Mouse (Mus musculus) bone marrow, adult 2 months (tissue): ENCODE measurements around the gene Alkbh1. TPM values are rescaled to one million over a fixed set of nuclear protein-coding genes. Genes with fewer than 3 reads are reported as not detected.

Experiments
- H3K27ac ChIP-seq: fragments of 200-500 bp; 2 replicates; pipeline ENCODE4 v1.5.1; 2012; ENCODE audit warnings: low read depth, mild to moderate bottlenecking, control low read depth, inconsistent platforms, low read length; ENCODE audit not compliant: control insufficient read depth, poor library complexity, insufficient read depth
- H3K4me1 ChIP-seq: fragments of 200-500 bp; 2 replicates; pipeline ENCODE4 v1.6.1; 2011; ENCODE audit warnings: low read length; ENCODE audit not compliant: control insufficient read depth, insufficient read depth
- H3K4me3 ChIP-seq: fragments of 200-500 bp; replicated peaks from 2 replicates; pipeline ENCODE3; 2011; ENCODE audit warnings: mild to moderate bottlenecking, low read depth, low read length, control low read depth; ENCODE audit not compliant: control insufficient read depth
- CTCF ChIP-seq: fragments of 200-500 bp; IDR thresholded peaks from 2 replicates; pipeline ENCODE4 v1.5.1; 2011; ENCODE audit warnings: low read length, control low read depth; ENCODE audit not compliant: control insufficient read depth, insufficient read depth
- POLR2A ChIP-seq: fragments of 200-500 bp; IDR thresholded peaks from 2 replicates; pipeline ENCODE4 v1.6.1; 2011; ENCODE audit warnings: low read depth, mild to moderate bottlenecking, control low read depth, low read length, borderline replicate concordance; ENCODE audit not compliant: control insufficient read depth
- WGBS: fragments of 180-500 bp; shearing (Covaris S2); methylation state at CpG from one replicate; pipeline ENCODE4 v1.1.7; 2018; 5-methylcytosine and 5-hydroxymethylcytosine counted together
- polyA plus RNA-seq: library from polyadenylated mRNA; stranded (reverse); fragments of >200 nt; gene quantifications from 2 replicates; pipeline ENCODE4 v1.2.4, GENCODE M21; 2011; ENCODE audit warnings: low replicate concordance; ENCODE audit not compliant: missing spikeins, insufficient read depth, insufficient read length

Gene Alkbh1
- polyA plus RNA-seq, 1 experiment = 19.8 TPM

- WGBS = 74% methylated on average over 6 of the region's 6 CpGs
- TF ChIP-seq POLR2A (no peak), CTCF (no peak)
- Histone ChIP-seq H3K4me1 (no peaks in the 10 kb centered on the region; the same call in 1 of the 2 replicates), H3K27ac (no peak overlapping the region), H3K4me3 (no peak overlapping the region)
Observed at GRCm38 (mm10) chr12:87464678-87465297, 21.0 kb upstream of the Alkbh1 start.

- no peak overlapping the region for H3K27ac ChIP-seq
- H3K4me3 ChIP-seq = no peak overlapping the region
- WGBS = 85% methylated on average over 9 of the region's 9 CpGs
- no peaks in the 10 kb centered on the region; the same call in 1 of the 2 replicates for H3K4me1 ChIP-seq
- TF ChIP-seq CTCF (no peak), POLR2A (no peak)
Observed at GRCm38 (mm10) chr12:87449456-87449855, 5.6 kb upstream of the Alkbh1 start.

GRCm38 (mm10) chr12:87444211-87444610, 394 bp upstream of the Alkbh1 start:
- peaks cover 1% of the 10 kb centered on the region; the same call in 1 of the 2 replicates for H3K4me1 ChIP-seq
- no peak overlapping the region for H3K27ac ChIP-seq
- TF ChIP-seq CTCF = no peak
- TF ChIP-seq POLR2A = no peak
- H3K4me3 ChIP-seq = peak overlapping the region; percentile 84
- 2% methylated on average over 16 of the region's 16 CpGs for WGBS

- H3K4me3 ChIP-seq = peak overlapping the region; percentile 84
- H3K4me1 ChIP-seq = peaks cover 1% of the 10 kb centered on the region; the same call in 1 of the 2 replicates
- H3K27ac ChIP-seq = peak overlapping the region; percentile 12; the same call in 1 of the 2 replicates
- TF ChIP-seq CTCF = no peak
- no peak for TF ChIP-seq POLR2A
- under 1% methylated on average over 33 of the region's 33 CpGs for WGBS
Observed at GRCm38 (mm10) chr12:87443115-87443699, 610 bp downstream of the Alkbh1 start.

- peak overlapping the region; percentile 84 for H3K4me3 ChIP-seq
- peaks cover 1% of the 10 kb centered on the region; the same call in 1 of the 2 replicates for H3K4me1 ChIP-seq
- WGBS = 13% methylated on average over 12 of the region's 12 CpGs
- TF ChIP-seq POLR2A (no peak), CTCF (no peak)
- H3K27ac ChIP-seq = no peak overlapping the region
Observed at GRCm38 (mm10) chr12:87442177-87443114, 1.4 kb downstream of the Alkbh1 start.

- TF ChIP-seq CTCF (no peak), POLR2A (no peak)
- Histone ChIP-seq H3K4me3 (no peak overlapping the region), H3K27ac (no peak overlapping the region), H3K4me1 (no peaks in the 10 kb centered on the region)
- 80% methylated on average over 8 of the region's 8 CpGs for WGBS
Observed at GRCm38 (mm10) chr12:87428885-87429284, 14.9 kb downstream of the Alkbh1 start.

GRCm38 (mm10) chr12:87428295-87428694, 15.5 kb downstream of the Alkbh1 start:
- no peak for TF ChIP-seq POLR2A
- TF ChIP-seq CTCF = no peak
- 92% methylated on average over 2 of the region's 2 CpGs for WGBS
- H3K27ac ChIP-seq = no peak overlapping the region
- no peaks in the 10 kb centered on the region for H3K4me1 ChIP-seq
- no peak overlapping the region for H3K4me3 ChIP-seq

GRCm38 (mm10) chr12:87426354-87427031, 17.3 kb downstream of the Alkbh1 start:
- H3K4me1 ChIP-seq = peaks cover 1% of the 10 kb centered on the region; the same call in 1 of the 2 replicates
- 88% methylated on average over 5 of the region's 5 CpGs for WGBS

More at GRCm38 (mm10) chr12:87426354-87427031, 17.3 kb downstream of the Alkbh1 start:
- TF ChIP-seq CTCF (no peak), POLR2A (no peak)
- H3K27ac ChIP-seq = no peak overlapping the region
- H3K4me3 ChIP-seq = no peak overlapping the region
